Mouse (Mus musculus) embryonic stem cell, embryonic (primary cell): Measurements from ENCODE around the gene 8030474K03Rik.
"Not testable (repeated sequence)": the region's sequence is repeated elsewhere in the genome, so short reads cannot be mapped to it uniquely, and the experiment has no call there.

ENCODE experiments used
- CTCF ChIA-PET, 4 experiments: fragments of 300-600 bp in 2 of 4; fragments of 350-600 bp in 2 of 4; sonication (Branson Sonifier 250); formaldehyde crosslinking; loops; one replicate each; lab custom pipeline; 2022; ENCODE audit warnings: inconsistent platforms in 2 of 4; lab: Charles Lee
- POLR2A ChIA-PET, 4 experiments: fragments of 300-600 bp in 2 of 4; fragments of 350-600 bp in 2 of 4; sonication (Branson Sonifier 250); formaldehyde crosslinking; loops; one replicate each; lab custom pipeline; 2022; ENCODE audit warnings: antibody characterized with exemption in 4 of 4, inconsistent platforms in 1 of 4; lab: Charles Lee

8030474K03Rik gene

DNA sequence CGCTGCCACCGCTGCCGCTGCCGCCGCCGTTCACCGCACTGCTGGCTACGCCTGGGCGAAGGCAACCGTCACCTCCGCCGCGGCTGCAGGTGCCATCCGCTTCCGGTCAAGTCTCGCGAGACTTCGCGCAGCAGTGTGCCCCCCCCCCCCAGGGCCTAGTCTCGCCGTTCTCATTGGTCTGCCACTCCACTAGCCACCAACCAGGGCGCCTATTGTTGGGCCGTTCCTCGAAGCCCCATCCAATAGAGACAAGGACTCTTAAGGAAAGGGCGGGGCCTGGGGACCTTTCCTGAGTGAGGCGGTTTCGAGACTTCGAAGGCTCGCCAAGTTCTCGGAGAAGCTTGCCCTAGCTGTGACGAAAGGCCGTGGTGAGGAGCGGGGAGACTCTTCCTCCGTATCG lies at the start of gene 8030474K03Rik, which contains the start of gene Gm4779:
8030474K03Rik (plus strand) TSS at position 315 of the 400 bp plus-strand sequence.
Gm4779 (minus strand) TSS at position 82 of the 400 bp plus-strand sequence.
- ChIA-PET POLR2A (interaction anchor here in 3 of 4 experiments (0.6 to 1.4 kb wide), 8 partner anchors 18 to 1241 kb away, joined by 3 to 5 read pairs (median 4); no protein-coding TSS in a partner anchor), CTCF (interaction anchor here in 2 of 4 experiments (0.5 to 1.0 kb wide), 2 partner anchors 96 to 1975 kb away, joined by 4 read pairs; no protein-coding TSS in a partner anchor)

DNA sequence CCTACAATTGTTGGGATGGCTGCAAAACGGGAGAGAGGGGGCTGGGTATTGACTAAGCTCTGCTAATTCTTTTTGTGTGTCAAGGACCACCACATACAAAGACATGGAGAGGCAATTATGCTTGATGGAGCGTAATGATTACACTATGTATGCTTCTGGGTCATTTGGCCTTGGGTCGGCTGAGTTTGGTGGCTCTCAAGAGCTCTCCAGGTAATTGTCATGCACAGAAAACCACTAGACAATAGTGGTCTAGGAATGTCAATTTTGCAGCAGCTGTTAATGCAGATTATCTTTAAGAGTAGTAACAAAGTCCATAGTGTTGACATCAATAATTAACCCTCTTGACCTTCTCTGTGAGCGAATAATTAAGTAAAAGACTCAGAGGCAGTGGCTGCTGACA lies 44.3 kb upstream of the 8030474K03Rik start:
- ChIA-PET CTCF (no interaction called here), POLR2A (no interaction called here)

DNA sequence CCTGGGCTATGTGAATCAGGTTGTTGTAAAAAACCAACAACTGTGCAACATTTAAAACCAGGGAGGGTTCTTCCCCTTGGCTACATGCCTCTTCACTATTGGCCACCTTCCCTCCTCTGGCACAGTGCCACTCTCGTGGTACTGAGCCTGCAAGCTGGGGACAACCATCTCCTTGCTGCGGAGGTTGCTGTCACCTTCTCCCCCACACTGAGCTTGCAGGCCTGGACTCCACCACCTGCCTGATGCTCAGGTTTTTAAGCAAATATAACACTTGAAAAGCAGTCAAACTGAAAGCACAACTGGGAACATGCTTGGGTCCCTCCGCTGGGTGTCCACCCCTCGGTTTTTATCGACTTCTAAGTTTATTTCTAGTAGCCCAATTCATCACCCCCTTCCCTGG lies 40.0 kb upstream of the 8030474K03Rik start:
- POLR2A ChIA-PET = no interaction called here

DNA sequence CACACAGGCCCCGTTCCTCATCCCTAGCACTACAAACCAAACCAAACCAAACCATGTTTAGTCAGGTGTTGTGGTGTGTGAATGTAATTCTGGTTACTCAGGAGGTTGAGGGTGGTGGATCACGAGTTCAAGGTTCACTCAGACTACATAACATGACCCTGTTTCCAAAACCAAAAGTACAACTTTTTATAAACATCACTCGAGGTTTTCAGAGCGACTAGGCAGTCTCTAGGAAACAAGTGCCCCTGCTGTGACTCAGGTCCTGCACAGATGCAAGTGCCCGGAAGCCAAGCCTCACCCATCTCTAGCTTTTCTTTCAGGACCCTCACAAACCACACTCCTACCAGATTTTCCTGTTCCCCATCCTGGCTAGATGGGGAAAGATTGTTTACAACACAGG lies 29.8 kb upstream of the 8030474K03Rik start:
- CTCF ChIA-PET = no interaction called here
- POLR2A ChIA-PET = no interaction called here

More for the DNA sequence above, 40.0 kb upstream of the 8030474K03Rik start:
- CTCF ChIA-PET = no interaction called here

DNA sequence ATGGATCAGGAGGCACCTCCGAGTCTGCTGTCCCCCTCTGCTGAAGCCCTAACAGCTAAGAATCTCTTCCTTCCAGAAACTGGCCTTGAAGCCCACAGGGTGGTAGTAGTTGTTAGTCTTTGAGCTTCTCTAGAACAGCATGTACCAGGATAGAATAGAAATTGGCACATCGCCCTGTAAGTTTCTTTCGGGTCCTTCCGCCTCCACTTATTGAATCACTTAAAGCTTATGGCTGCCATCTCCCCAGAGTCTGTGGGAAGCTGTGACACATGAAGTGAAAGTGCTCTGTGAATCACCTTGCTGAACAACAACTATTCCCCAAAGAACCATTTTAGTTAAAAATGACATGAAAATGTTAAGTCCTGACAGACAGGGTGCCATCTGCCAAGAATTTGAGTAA lies 29.3 kb upstream of the 8030474K03Rik start:
- CTCF ChIA-PET = no interaction called here

DNA sequence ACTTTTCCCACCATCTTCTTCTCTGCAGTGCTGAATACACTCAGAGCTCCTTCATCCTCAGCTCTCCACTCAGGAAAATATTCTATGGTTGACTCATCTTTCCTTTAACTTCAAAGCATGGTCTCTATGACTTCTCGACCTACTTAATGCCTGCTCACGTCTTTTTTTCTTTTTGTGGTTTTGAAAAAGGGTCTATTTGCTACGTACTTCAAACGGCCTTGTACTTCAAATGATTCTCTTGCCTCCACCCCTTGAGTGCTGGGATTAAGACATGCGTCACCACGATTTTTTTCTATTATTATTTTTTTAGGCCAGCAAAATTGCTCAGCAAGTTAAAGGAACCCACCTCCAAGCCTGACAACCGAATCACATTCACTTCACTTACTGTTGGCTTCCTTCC lies 27.2 kb upstream of the 8030474K03Rik start:
- ChIA-PET CTCF (no interaction called here), POLR2A (no interaction called here)

More for the DNA sequence above, 29.3 kb upstream of the 8030474K03Rik start:
- POLR2A ChIA-PET = interaction anchor here in 1 of 4 experiments (0.5 kb wide), 1 partner anchor 67 kb away, joined by 5 read pairs; no protein-coding TSS in a partner anchor

DNA sequence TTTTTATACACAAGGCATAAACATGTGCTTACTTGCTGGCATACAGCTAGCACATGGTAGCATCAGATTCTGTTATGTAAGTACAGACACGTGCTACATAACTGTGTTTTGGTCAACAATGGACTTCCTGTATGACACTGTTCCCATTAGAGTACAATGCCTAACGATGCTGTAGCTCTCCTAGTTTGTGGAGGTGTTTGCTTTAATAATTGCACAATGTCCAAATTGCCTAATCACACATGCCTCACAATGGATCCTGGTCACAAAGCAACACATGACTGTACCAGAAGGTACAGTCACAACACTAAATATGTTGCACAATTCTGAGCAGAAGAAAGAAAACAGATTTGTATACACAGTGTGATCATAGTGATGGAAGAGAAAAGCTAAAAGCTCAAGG lies 25.0 kb upstream of the 8030474K03Rik start:
- ChIA-PET CTCF (interaction anchor here in 1 of 4 experiments (0.9 kb wide), 1 partner anchor 97 kb away, joined by 3 read pairs; no protein-coding TSS in a partner anchor), POLR2A (interaction anchor here in 1 of 4 experiments (0.7 kb wide), 1 partner anchor 340 kb away, joined by 3 read pairs; no protein-coding TSS in a partner anchor)

DNA sequence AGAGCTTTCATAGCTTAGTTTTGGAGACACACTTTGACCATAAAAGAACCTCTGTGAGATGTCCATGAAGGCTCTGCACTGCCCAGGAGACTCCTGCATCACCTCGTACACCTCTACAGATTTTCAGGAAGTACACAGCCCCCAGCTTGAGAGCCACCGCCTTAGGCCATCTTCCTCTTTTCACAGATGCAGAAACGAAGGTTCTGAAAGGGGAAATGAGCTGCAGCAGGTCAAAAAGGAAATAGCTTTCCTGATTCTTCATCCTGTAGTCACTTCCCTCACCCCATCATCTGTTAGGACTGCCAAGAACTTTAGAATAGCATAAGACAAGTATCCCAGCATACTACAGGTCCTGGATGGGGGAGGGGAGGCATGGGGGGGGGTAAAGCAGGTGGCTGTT lies 24.1 kb upstream of the 8030474K03Rik start:
- POLR2A ChIA-PET = no interaction called here

DNA sequence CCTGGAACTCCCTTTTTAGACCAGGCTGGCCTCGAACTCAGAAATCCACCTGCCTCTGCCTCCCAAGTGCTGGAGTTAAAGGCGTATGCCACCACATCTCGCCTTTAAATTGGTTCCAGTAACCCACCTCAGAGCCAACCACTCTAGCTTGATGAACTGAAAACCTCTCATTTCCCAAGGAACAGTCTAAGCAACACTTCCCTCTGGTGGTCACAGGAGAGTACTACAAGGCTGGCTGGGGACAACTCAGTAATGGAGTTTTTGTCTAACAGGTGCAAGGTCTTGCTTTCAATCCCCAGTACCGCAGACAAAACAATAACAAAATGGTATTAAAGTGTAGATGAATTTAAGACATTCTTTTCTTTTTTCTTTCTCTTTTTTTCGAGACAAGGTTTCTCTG lies 22.4 kb upstream of the 8030474K03Rik start:
- ChIA-PET POLR2A (no interaction called here), CTCF (interaction anchor here in 3 of 4 experiments (0.6 to 1.2 kb wide), 11 partner anchors 10 to 303 kb away, joined by 3 to 5 read pairs (median 3); no protein-coding TSS in a partner anchor)

More for the DNA sequence above, 24.1 kb upstream of the 8030474K03Rik start:
- CTCF ChIA-PET = interaction anchor here in 2 of 4 experiments (0.7 to 0.9 kb wide), 2 partner anchors 98 to 639 kb away, joined by 3 to 4 read pairs; no protein-coding TSS in a partner anchor

DNA sequence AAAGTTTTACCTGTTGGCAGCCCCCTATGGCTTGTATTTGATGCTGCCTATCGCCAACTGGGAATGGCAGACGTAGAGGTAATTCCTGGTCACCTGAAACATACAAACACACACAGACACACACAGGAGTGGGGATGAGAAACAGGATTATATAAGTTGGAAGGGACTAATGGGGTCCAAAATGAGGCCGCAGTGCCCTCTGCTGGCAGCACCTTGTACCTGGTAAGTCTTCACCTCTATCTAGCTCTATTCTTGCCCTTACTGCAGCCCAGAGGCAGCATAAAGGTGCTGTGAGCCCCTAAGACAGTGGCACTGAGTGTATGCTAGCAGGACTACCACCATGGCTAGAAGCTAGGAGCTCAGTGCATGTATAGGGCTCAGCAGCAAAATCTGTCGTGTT lies 2.9 kb upstream of the 8030474K03Rik start:
- ChIA-PET POLR2A (interaction anchor here in 1 of 4 experiments (1.0 kb wide), 1 partner anchor 166 kb away, joined by 3 read pairs; no protein-coding TSS in a partner anchor), CTCF (interaction anchor here (0.6 to 1.3 kb wide), 15 partner anchors 11 to 418 kb away, joined by 3 to 7 read pairs (median 4); no protein-coding TSS in a partner anchor)

DNA sequence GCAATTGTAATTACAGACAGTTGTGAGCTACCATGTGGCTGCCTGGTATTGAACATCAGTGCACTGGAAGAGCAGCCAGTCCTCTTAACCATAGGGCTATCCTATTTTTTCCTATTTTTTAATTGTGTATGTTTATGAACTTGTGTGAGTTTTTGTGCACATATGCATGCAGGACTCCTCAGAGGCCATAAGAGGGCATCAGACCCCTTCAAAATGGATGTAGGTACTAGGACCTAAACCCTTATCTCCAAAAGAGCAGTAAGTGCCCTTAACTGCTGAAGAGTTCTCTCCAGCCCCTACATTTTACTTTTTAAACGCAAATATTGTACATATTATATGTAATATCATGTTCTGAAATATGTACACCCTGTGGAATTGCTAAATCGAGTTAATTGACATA lies 11.1 kb downstream of the 8030474K03Rik start:
- POLR2A ChIA-PET = no interaction called here
- CTCF ChIA-PET = no interaction called here

DNA sequence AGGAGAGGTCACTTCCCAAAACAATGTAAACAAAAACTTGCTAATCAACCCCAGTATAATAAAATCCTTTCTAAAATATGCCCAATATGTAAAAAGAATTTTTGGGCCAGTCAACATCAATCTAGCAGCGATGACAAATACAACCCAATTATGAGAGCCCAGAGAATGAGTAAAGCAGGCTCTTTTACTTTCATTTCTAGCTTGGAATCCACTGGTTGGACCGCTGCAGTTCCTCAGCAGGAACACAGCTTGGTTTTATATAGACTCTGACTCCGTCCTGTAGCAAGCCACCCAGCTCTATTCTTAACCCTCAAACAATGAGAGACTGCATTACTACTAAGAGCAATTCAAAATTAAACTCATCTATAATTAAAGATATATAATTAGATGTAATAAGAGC lies 17.3 kb downstream of the 8030474K03Rik start:
- CTCF ChIA-PET = no interaction called here
- POLR2A ChIA-PET = no interaction called here

DNA sequence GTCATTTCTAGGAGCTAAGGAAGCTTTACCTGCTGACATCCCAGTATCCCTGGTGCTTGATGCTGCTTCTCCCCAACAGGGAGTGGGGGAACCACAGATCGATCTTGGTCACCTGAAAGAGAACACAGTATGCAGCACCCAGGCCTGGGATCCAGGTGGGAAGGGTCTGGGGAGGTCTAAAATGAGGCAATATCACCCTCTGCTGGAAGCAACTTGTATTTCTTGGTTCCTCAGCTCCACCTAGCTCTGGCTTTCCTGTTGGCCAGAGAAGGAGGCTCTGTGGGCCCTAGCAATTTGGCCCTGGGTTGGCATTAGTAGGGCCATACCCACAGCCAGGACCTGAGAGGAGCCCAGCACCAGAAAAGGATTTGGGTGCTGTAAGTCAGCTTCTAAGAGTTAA lies 24.7 kb downstream of the 8030474K03Rik start:
- CTCF ChIA-PET = interaction anchor here in 3 of 4 experiments (0.5 to 1.3 kb wide), 12 partner anchors 22 to 245 kb away, joined by 3 to 6 read pairs (median 3); no protein-coding TSS in a partner anchor
- POLR2A ChIA-PET = no interaction called here

DNA sequence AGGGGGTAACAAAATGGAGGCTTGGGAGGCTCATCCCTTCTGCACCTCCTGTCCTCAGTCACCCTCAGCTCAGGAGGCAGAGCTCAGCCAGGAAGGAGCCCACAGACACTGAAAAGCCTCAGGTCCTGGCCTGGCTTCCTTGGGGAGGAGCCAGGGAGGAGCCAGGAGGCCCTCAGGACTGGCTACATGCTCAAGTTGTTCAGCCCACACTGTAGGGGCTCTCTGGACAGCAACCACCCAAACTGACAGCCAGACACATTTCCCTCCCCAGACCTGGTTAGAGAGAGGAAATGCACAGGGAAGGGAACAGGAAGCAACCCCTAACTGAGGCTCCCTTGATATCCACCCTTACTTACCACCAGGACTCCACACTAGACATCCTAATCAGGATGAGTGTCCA lies 25.5 kb downstream of the 8030474K03Rik start:
- CTCF ChIA-PET, POLR2A ChIA-PET: not testable (repeated sequence)

DNA sequence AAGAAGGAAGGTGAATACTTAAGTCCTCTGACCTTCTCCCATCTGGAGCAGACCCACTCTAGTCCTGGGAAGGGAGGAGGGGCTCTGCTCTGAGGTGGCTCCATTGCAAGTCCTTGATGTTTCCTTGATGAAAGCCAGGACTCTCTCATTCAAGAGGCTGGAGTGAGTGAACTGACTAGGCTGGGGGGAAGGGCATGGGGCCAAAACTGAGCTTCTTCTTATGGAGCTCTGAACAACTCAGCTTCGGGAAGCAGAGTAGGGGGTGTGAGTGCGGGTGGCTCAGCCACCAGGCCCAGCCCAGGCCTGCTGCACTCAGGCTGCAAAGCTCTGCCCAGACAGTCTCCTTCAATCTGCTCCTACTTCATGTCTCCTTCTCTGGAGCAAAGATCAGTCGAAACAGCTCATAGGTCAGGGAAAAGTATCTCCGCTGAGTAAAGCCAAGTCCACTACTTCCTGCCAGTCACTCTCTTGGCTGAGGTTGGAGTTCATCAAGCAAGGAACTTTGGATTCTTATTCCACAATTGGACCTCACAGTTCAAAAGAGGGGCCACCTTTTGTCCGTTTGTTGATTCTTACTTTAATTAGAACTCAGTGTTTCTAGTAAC lies 52.8 kb downstream of the 8030474K03Rik start:
- ChIA-PET POLR2A (interaction anchor here in 1 of 4 experiments (0.6 kb wide), 1 partner anchor 42 kb away, joined by 5 read pairs; no protein-coding TSS in a partner anchor), CTCF (no interaction called here)
